Mouse (Mus musculus): ENCODE measurements around the gene Ank3. TPM values are rescaled to one million over a fixed set of nuclear protein-coding genes. Genes with fewer than 3 reads are reported as not detected.
A peak's percentile ranks its signal among the peaks of the same experiment; 100 is the strongest.
"Not testable (repeated sequence)": the region's sequence is repeated elsewhere in the genome, so short reads cannot be mapped to it uniquely, and the experiment has no call there.

Ank3 gene
- total RNA-seq, 2 experiments from 2014 or later: 405 to 539 TPM

DNA sequence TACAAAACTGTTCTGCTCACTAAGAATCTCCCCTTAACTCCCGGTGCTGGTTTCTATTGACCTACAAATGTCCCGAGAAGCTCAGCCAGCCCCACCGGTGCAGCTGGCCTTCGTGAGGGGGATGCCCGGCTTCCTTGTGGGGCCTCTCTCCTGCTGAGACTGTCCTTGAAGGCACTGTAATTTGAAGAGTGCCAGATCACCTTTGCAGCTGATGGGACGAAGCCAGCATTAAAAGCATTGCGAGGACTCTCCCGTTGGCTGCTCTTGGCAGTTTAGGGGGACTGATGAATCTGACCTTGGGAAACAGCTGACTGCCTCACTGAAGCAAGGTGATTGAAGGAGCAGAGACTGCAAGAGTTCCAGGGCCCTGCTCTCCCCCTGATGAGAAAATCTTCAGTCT lies 464.3 kb downstream of the Ank3 start:
- DNase-seq (ENCODE audit: extremely low spot score in 1 of 2, low spot score in 1 of 2): no peak

DNA sequence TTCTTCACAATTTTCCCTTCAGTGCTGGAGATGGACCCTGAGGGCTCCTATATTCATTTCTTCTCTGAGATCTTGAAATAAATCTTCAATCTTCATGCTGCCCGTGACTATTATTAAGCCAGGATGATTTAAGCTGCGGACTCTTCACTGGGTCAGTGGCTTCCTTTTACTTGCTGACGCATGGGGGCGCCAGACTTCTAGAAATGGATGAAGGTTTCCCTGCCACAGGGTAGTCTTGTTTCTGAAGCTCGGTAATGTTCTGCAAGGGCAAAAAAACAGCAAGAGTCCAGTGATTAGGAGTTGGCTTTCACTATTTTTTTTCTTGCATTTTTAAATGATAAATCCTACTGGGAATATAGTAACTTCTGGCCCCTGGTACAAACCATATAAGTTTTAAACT lies 471.8 kb downstream of the Ank3 start:
- peak; percentile 51 to 88 for DNase-seq (ENCODE audit: extremely low spot score in 1 of 2, low spot score in 1 of 2)

- no peak for DNase-seq (ENCODE audit: extremely low spot score in 1 of 2, low spot score in 1 of 2)
Observed at GRCm38 (mm10) chr10:69870947-69871346, 472.4 kb downstream of the Ank3 start.

DNA sequence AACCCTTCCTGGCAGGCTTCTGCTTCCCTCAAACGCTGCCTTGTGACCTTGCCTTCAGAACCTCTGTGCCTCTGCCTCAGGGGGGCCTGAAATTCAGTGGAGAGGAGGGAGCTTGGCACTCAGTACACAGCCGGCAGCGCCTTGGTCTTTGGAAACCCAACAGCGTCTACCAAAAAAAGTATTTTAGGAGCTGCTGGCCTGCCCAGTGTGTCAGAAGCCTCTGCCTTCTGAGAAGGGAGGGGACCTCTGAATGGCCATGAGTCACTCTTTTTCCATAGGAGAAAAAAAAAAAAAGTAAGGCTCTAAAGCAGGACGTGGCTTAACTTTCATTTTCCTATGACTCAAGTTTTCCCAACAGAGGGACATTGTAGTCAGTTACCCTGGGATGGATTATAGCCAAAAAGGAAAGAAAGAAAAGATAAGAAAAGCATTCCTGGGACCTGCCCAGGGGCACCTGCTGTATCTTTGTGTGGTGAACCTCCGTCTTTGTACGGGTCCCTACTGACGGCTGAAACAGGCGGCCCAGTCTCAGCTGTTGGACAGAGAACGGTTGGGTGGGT lies 473.7 kb downstream of the Ank3 start:
- no peak for DNase-seq (ENCODE audit: extremely low spot score in 1 of 2, low spot score in 1 of 2)

GRCm38 (mm10) chr10:69872892-69873291 lies 474.3 kb downstream of the Ank3 start:
- DNase-seq (ENCODE audit: extremely low spot score in 1 of 2, low spot score in 1 of 2): no peak

- no peak for DNase-seq (ENCODE audit: extremely low spot score in 1 of 2, low spot score in 1 of 2)
Observed at GRCm38 (mm10) chr10:69874806-69875205, 476.2 kb downstream of the Ank3 start.

- no peak for DNase-seq (ENCODE audit: extremely low spot score in 1 of 2, low spot score in 1 of 2)
Observed at GRCm38 (mm10) chr10:69883935-69884680, 485.5 kb downstream of the Ank3 start.

DNA sequence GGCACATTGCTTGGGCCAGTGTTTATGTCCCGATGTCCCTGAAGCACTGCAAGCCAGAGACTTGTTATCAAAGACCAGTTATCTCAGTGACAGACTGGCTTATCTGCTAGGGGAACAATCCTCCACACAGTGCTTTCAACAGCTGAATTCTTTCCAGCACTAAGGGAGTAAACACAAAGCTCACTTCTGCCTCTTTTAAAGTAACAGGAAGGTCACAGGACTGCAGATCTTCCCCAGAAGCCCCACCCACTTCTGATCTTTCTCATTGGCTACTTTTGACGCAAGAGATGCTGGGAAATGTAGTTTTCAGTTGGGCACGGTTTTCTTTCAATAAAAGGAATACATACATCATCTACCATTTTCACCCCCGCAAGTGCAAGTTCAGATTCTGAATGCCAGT lies 489.8 kb downstream of the Ank3 start:
- DNase-seq (ENCODE audit: extremely low spot score in 1 of 2, low spot score in 1 of 2): no peak

- DNase-seq (ENCODE audit: extremely low spot score in 1 of 2, low spot score in 1 of 2): peak in 1 of 2 experiments; percentile 59
Observed at GRCm38 (mm10) chr10:69889779-69890178, 491.2 kb downstream of the Ank3 start.

DNA sequence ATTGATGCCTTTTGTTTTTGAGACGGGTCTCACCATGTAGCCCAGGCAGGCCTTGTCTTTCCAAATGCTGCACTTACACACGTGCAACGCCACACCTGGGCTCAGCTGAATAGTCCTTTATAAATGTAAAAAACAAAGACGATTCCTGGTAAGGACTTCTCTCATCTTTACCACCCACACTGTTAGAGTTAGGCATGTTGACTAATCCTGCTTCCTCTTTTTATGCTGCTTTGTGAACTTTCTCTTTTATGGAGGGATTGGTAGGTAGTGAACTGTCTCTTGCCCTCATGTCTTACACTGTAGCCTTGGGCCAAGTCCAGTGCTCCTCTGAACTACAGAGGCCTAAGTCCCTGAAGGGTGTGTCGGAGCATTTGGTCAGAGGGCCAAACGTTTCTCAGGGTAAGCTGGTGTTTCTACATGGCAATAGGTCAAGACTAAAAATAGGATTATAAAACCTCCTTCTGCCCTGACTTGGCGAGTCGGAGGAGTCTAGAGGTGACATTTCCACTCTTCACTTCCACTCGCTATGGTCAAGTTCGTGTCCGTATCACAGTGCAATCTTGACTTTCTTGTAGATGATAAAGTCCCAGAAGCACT lies 491.9 kb downstream of the Ank3 start:
- no peak for DNase-seq (ENCODE audit: extremely low spot score in 1 of 2, low spot score in 1 of 2)

- DNase-seq (ENCODE audit: extremely low spot score in 1 of 2, low spot score in 1 of 2): no peak
Observed at GRCm38 (mm10) chr10:69892162-69892561, 493.6 kb downstream of the Ank3 start.

- DNase-seq (ENCODE audit: extremely low spot score in 1 of 2, low spot score in 1 of 2): no peak
Observed at GRCm38 (mm10) chr10:69895606-69896005, 497.0 kb downstream of the Ank3 start.

DNA sequence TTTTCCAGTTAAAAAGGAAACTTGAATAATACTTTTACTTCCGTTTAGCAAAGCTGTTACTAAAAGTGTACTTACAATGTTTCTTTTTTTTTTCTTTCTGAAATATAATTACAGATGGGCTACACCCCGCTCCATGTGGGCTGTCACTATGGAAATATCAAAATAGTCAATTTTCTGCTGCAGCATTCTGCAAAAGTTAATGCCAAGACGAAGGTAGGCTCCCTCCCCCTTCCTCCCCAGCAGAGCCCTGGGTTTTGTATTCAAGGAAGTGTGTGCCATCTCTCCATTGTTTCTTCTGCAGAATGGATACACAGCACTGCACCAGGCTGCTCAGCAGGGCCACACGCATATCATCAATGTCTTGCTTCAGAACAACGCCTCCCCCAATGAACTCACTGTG lies 499.4 kb downstream of the Ank3 start:
- peak in 1 of 2 experiments; percentile 15 for DNase-seq (ENCODE audit: extremely low spot score in 1 of 2, low spot score in 1 of 2)

- no peak for DNase-seq (ENCODE audit: extremely low spot score in 1 of 2, low spot score in 1 of 2)
Observed at GRCm38 (mm10) chr10:69898821-69899220, 500.2 kb downstream of the Ank3 start.

DNA sequence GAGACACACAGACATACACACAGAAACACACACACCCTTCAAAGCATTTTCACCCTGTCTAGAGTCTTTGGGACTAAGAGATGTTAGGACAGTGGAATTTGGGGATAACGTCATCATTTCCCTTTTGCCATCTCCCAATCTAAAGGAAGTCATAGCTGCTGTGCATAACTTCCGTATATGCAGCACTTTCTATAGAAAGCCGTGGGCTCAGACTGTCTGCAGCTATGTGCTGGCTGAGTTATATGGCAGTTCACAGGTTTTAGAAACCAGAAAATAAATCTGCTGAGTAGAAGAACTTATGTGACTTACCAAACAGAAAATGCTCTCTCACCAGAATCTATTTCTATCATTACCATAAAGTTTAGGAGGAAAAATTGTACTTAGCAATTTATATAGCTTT lies 501.2 kb downstream of the Ank3 start:
- DNase-seq (ENCODE audit: extremely low spot score in 1 of 2, low spot score in 1 of 2): no peak

DNA sequence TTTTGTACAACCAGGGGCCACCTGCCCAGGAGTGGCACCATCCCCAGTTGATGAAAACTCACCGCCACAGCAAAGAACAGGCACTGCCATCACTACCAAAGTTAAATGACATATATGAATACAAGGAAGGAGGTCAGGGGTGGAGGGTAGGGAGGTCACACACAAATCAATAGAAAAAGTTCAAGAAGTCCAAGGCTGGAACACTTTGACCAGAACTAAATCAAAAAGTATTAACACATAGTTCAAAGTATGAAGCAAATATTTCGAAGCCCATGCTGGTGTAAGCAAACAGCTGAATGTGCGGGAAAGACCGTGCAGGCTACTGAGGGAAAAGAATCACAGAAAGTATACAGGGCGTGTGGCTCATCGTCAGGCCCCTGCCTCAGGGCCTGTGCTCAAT lies 503.5 kb downstream of the Ank3 start:
- no peak for DNase-seq (ENCODE audit: extremely low spot score in 1 of 2, low spot score in 1 of 2)

DNA sequence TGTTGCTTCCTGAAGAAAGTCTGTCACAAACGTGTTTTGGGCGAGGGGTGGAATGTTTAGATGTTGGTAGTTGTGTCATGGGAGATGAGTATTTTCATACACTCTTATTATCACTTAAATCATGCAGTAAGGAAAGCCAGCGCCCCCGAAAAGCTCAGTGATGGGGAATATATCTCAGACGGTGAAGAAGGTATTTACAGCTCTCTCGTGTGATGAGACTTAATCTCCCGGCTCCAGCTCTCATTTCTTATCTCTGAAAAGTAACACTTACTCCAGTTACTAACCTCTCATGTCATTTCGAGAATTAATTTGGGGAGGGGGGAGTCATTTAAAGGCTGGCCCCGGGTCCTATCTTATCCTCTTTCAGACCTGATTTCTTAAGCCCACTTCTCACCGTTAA lies 505.7 kb downstream of the Ank3 start:
- no peak for DNase-seq (ENCODE audit: extremely low spot score in 1 of 2, low spot score in 1 of 2)

- DNase-seq (ENCODE audit: extremely low spot score in 1 of 2, low spot score in 1 of 2): no peak
Observed at GRCm38 (mm10) chr10:69907795-69908764, 509.5 kb downstream of the Ank3 start.

DNA sequence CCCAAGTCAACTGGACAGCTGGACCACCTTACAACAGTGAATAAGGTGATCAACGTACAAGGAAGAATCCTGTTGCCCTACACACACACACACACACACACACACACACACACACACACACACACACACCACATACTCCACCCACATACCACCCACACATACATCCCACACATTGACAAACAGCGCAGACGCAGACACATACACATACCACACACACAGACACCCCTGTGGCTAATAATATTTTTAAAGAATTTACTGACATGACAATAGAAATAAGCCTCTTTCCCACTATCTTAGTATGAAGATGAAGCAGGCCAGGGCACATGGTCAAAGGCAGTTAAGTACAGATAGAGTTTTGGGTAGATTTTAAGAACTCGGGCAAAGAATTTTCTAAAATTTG lies 511.3 kb downstream of the Ank3 start:
- DNase-seq (ENCODE audit: extremely low spot score in 1 of 2, low spot score in 1 of 2): no peak

DNA sequence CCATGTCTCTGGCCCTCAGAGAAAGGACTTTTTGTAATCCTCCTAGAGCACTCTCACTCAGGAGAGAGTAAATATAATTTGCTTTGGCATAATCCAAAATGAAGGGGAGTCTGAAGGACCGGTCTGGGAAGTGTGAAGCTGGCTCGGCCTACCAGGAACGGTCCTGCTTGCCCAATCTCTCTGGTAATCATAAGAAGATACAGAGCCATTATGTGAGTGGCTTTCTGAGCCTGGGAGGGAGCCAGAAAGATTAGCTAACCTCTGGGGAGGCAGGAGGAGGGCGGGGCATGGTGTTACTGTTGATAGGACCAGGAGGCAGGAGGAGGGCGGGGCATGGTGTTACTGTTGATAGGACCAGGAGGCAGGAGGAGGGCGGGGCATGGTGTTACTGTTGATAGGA lies 511.7 kb downstream of the Ank3 start:
- not testable (repeated sequence) for DNase-seq (ENCODE audit: extremely low spot score in 1 of 2, low spot score in 1 of 2)

DNA sequence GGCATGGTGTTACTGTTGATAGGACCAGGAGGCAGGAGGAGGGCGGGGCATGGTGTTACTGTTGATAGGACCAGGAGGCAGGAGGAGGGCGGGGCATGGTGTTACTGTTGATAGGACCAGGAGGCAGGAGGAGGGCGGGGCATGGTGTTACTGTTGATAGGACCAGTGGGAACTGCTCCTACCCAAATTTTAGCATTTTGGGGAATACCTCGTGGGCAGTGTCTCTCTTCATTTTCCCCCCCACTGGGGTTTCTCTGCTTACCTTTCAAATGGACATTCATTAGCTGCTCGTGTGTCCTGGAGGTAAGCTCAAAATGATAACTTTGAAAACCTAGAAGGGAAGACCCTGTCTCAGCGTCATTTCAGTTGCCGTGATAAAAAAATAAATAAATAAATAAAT lies 512.2 kb downstream of the Ank3 start:
- DNase-seq (ENCODE audit: extremely low spot score in 1 of 2, low spot score in 1 of 2): not testable (repeated sequence)
